Mouse (Mus musculus): Measurements from ENCODE around the gene Smyd3. TPM values are rescaled to one million over a fixed set of nuclear protein-coding genes. Genes with fewer than 3 reads are reported as not detected.
A peak's percentile ranks its signal among the peaks of the same experiment; 100 is the strongest.

The Smyd3 gene
- polyA plus RNA-seq, 1 experiment from 2014 or later, result 36.2 TPM

GRCm38 (mm10) chr1:179072935-179073654 lies 444.7 kb downstream of the Smyd3 start:
- no peak for DNase-seq (ENCODE audit: low spot score)

GRCm38 (mm10) chr1:179072406-179072805 lies 445.4 kb downstream of the Smyd3 start:
- no peak for DNase-seq (ENCODE audit: low spot score)

GRCm38 (mm10) chr1:179068990-179069389 lies 448.9 kb downstream of the Smyd3 start:
- no peak for DNase-seq (ENCODE audit: low spot score)

GRCm38 (mm10) chr1:179065294-179065601 lies 452.6 kb downstream of the Smyd3 start:
- DNase-seq (ENCODE audit: low spot score), result no peak

GRCm38 (mm10) chr1:179064601-179065293 lies 453.1 kb downstream of the Smyd3 start:
- no peak for DNase-seq (ENCODE audit: low spot score)

GRCm38 (mm10) chr1:179061759-179062168 lies 456.1 kb downstream of the Smyd3 start:
- DNase-seq (ENCODE audit: low spot score), result peak; percentile 3

- no peak for DNase-seq (ENCODE audit: low spot score)
Observed at GRCm38 (mm10) chr1:179061053-179061452, 456.8 kb downstream of the Smyd3 start.

GRCm38 (mm10) chr1:179060113-179060955 lies 457.5 kb downstream of the Smyd3 start:
- no peak for DNase-seq (ENCODE audit: low spot score)

- no peak for DNase-seq (ENCODE audit: low spot score)
Observed at GRCm38 (mm10) chr1:179059286-179060112, 458.3 kb downstream of the Smyd3 start.

GRCm38 (mm10) chr1:179058675-179059074 lies 459.2 kb downstream of the Smyd3 start:
- DNase-seq (ENCODE audit: low spot score), result no peak

GRCm38 (mm10) chr1:179055760-179056159 lies 462.1 kb downstream of the Smyd3 start:
- no peak for DNase-seq (ENCODE audit: low spot score)

GRCm38 (mm10) chr1:179054385-179055116 lies 463.3 kb downstream of the Smyd3 start:
- DNase-seq (ENCODE audit: low spot score), result no peak

- DNase-seq (ENCODE audit: low spot score), result no peak
Observed at GRCm38 (mm10) chr1:179052545-179053180, 465.2 kb downstream of the Smyd3 start.

GRCm38 (mm10) chr1:179047931-179048596 lies 469.8 kb downstream of the Smyd3 start:
- no peak for DNase-seq (ENCODE audit: low spot score)

- no peak for DNase-seq (ENCODE audit: low spot score)
Observed at GRCm38 (mm10) chr1:179045856-179046714, 471.8 kb downstream of the Smyd3 start.

GRCm38 (mm10) chr1:179044165-179044564 lies 473.7 kb downstream of the Smyd3 start:
- no peak for DNase-seq (ENCODE audit: low spot score)

- DNase-seq (ENCODE audit: low spot score), result no peak
Observed at GRCm38 (mm10) chr1:179043644-179044043, 474.2 kb downstream of the Smyd3 start.

- DNase-seq (ENCODE audit: low spot score), result no peak
Observed at GRCm38 (mm10) chr1:179041905-179042337, 475.9 kb downstream of the Smyd3 start.

Measured in thymus, postnatal 0 days (tissue).